Mouse (Mus musculus): Measurements from ENCODE around the gene Ocm. TPM values are rescaled to one million over a fixed set of nuclear protein-coding genes. Genes with fewer than 3 reads are reported as not detected.

The Ocm gene
- total and polyA plus RNA-seq, 3 experiments = not detected

GRCm38 (mm10) chr5:144047324-144047723 is 20.9 kb upstream of the Ocm start:
- TF ChIP-seq CTCF (IDR thresholded peaks at IDR 0.05 in 2 of 3, conservative IDR thresholded peaks at IDR 0.05 in 1 of 3; ENCODE audit: control insufficient read depth in 1 of 3, insufficient read depth in 1 of 3, low read depth in 2 of 3, low read length in 3 of 3, poor library complexity in 1 of 3, severe bottlenecking in 1 of 3) (no peak), RAD21 (IDR thresholded peaks at IDR 0.05; ENCODE audit: low read depth, low read length) (no peak), POLR2A (IDR thresholded peaks at IDR 0.05; ENCODE audit: control insufficient read depth in 1 of 2, insufficient read depth in 1 of 2, low read depth in 1 of 2, low read length in 2 of 2, poor library complexity in 1 of 2) (no peak), ZKSCAN1 (IDR thresholded peaks at IDR 0.05; ENCODE audit: low read depth, low read length) (no peak)
- no peaks in the 10 kb centered on the region for H3K27me3 ChIP-seq (ENCODE audit: control insufficient read depth in 1 of 2, insufficient read depth in 2 of 2, low read length in 2 of 2)
- H3K4me1 ChIP-seq (ENCODE audit: control insufficient read depth in 1 of 2, insufficient read depth in 2 of 2, low read length in 2 of 2) = no peaks in the 10 kb centered on the region
- DNase-seq (ENCODE audit: low read depth, low spot score) = no peak
- no peak overlapping the region for H3K9ac ChIP-seq (ENCODE audit: control insufficient read depth, low read depth, low read length, poor library complexity, severe bottlenecking)
- no peaks in the 10 kb centered on the region for H3K79me2 ChIP-seq (ENCODE audit: control insufficient read depth, insufficient read depth, low read length, poor library complexity)
- H3K27ac ChIP-seq (ENCODE audit: control insufficient read depth, low read depth, low read length) = no peak overlapping the region
- H3K36me3 ChIP-seq (ENCODE audit: control insufficient read depth in 1 of 2, insufficient read depth in 2 of 2, low read length in 2 of 2) = no peaks in the 10 kb centered on the region
- H3K4me3 ChIP-seq (ENCODE audit: control insufficient read depth in 1 of 2, insufficient read depth in 1 of 2, low read depth in 2 of 2, low read length in 2 of 2) = no peak overlapping the region
- H3K9me3 ChIP-seq (replicated peaks; ENCODE audit: insufficient read depth, low read length) = no peaks in the 10 kb centered on the region

- no peak overlapping the region for H3K4me3 ChIP-seq (ENCODE audit: control insufficient read depth in 1 of 2, insufficient read depth in 1 of 2, low read depth in 2 of 2, low read length in 2 of 2)
- no peak for DNase-seq (ENCODE audit: low read depth, low spot score)
These were observed 16.7 kb upstream of the Ocm start for GRCm38 (mm10) chr5:144043166-144043565.

GRCm38 (mm10) chr5:144040720-144041364 is 14.4 kb upstream of the Ocm start:
- Histone ChIP-seq H3K27me3 (ENCODE audit: control insufficient read depth in 1 of 2, insufficient read depth in 2 of 2, low read length in 2 of 2) (no peaks in the 10 kb centered on the region), H3K4me3 (ENCODE audit: control insufficient read depth in 1 of 2, insufficient read depth in 1 of 2, low read depth in 2 of 2, low read length in 2 of 2) (0 out of 4 replicates have a peak overlapping the region, but pooled peaks of 1 of the 2 experiments have one; percentile 5)
- TF ChIP-seq MAZ (IDR thresholded peaks at IDR 0.05; ENCODE audit: low read depth, low read length) = no peak
- no peak for TF ChIP-seq ETS1 (IDR thresholded peaks at IDR 0.05; ENCODE audit: low read depth, low read length)
- no peak for TF ChIP-seq NELFE (IDR thresholded peaks at IDR 0.05; ENCODE audit: low read depth, low read length)
- no peak for TF ChIP-seq USF2 (IDR thresholded peaks at IDR 0.05; ENCODE audit: borderline replicate concordance in 1 of 2, insufficient read depth in 1 of 2, low read depth in 1 of 2, low read length in 2 of 2)
- no peak for TF ChIP-seq GABPA (IDR thresholded peaks at IDR 0.05; ENCODE audit: low read depth, low read length)
- no peak for TF ChIP-seq HCFC1 (IDR thresholded peaks at IDR 0.05; ENCODE audit: low read depth, low read length)
- no peak for TF ChIP-seq UBTF (IDR thresholded peaks at IDR 0.05; ENCODE audit: borderline replicate concordance, insufficient read depth, low read depth, low read length)
- no peak for TF ChIP-seq MAX (IDR thresholded peaks at IDR 0.05; ENCODE audit: low read length)
- no peak for TF ChIP-seq E2F4 (IDR thresholded peaks at IDR 0.05; ENCODE audit: borderline replicate concordance, low read depth, low read length)
- no peak for TF ChIP-seq POLR2AphosphoS5 (IDR thresholded peaks at IDR 0.05; ENCODE audit: borderline replicate concordance, low read depth, low read length)
- TF ChIP-seq NRF1 (IDR thresholded peaks at IDR 0.05; ENCODE audit: insufficient read depth, low read depth, low read length, poor library complexity, severe bottlenecking) = no peak
- no peak for TF ChIP-seq USF1 (IDR thresholded peaks at IDR 0.05; ENCODE audit: low read depth, low read length)
- no peak for TF ChIP-seq CHD1 (IDR thresholded peaks at IDR 0.05; ENCODE audit: low read depth, low read length)
- TF ChIP-seq MAFK (IDR thresholded peaks at IDR 0.05; ENCODE audit: borderline replicate concordance, low read depth, low read length) = no peak
- TF ChIP-seq CHD2 (IDR thresholded peaks at IDR 0.05; ENCODE audit: low read length) = no peak
- TF ChIP-seq TAL1 (IDR thresholded peaks at IDR 0.05; ENCODE audit: low read length) = no peak

More at GRCm38 (mm10) chr5:144043166-144043565, 16.7 kb upstream of the Ocm start:
- no peaks in the 10 kb centered on the region for H3K79me2 ChIP-seq (ENCODE audit: control insufficient read depth, insufficient read depth, low read length, poor library complexity)
- H3K9me3 ChIP-seq (replicated peaks; ENCODE audit: insufficient read depth, low read length) = no peaks in the 10 kb centered on the region
- H3K27me3 ChIP-seq (ENCODE audit: control insufficient read depth in 1 of 2, insufficient read depth in 2 of 2, low read length in 2 of 2) = no peaks in the 10 kb centered on the region
- no peaks in the 10 kb centered on the region; a peak in 1 of 4 replicates for H3K36me3 ChIP-seq (ENCODE audit: control insufficient read depth in 1 of 2, insufficient read depth in 2 of 2, low read length in 2 of 2)
- H3K4me1 ChIP-seq (ENCODE audit: control insufficient read depth in 1 of 2, insufficient read depth in 2 of 2, low read length in 2 of 2) = peaks cover 0 to 3% of the 10 kb centered on the region in 2 experiments; a peak in 2 of 4 replicates
- H3K9ac ChIP-seq (ENCODE audit: control insufficient read depth, low read depth, low read length, poor library complexity, severe bottlenecking) = no peak overlapping the region
- H3K27ac ChIP-seq (ENCODE audit: control insufficient read depth, low read depth, low read length) = no peak overlapping the region
- TF ChIP-seq MAX (IDR thresholded peaks at IDR 0.05; ENCODE audit: low read length) (no peak), USF2 (IDR thresholded peaks at IDR 0.05; ENCODE audit: borderline replicate concordance in 1 of 2, insufficient read depth in 1 of 2, low read depth in 1 of 2, low read length in 2 of 2) (no peak), E2F4 (IDR thresholded peaks at IDR 0.05; ENCODE audit: borderline replicate concordance, low read depth, low read length) (no peak), KAT2A (conservative IDR thresholded peaks at IDR 0.05; ENCODE audit: low read depth, low read length) (no peak), ZC3H11A (IDR thresholded peaks at IDR 0.05; ENCODE audit: low read depth, low read length) (no peak), NELFE (IDR thresholded peaks at IDR 0.05; ENCODE audit: low read depth, low read length) (no peak), RAD21 (IDR thresholded peaks at IDR 0.05; ENCODE audit: low read depth, low read length) (no peak), MYC (IDR thresholded peaks at IDR 0.05; ENCODE audit: low read depth, low read length) (no peak), BHLHE40 (IDR thresholded peaks at IDR 0.05; ENCODE audit: borderline replicate concordance, low read depth, low read length) (no peak), MAZ (IDR thresholded peaks at IDR 0.05; ENCODE audit: low read depth, low read length) (no peak), CHD2 (IDR thresholded peaks at IDR 0.05; ENCODE audit: low read length) (no peak), MAFK (IDR thresholded peaks at IDR 0.05; ENCODE audit: borderline replicate concordance, low read depth, low read length) (no peak), GATA1 (IDR thresholded peaks at IDR 0.05; ENCODE audit: low read depth, low read length) (no peak), SMC3 (IDR thresholded peaks at IDR 0.05; ENCODE audit: low read depth, low read length) (no peak)

More at GRCm38 (mm10) chr5:144040720-144041364, 14.4 kb upstream of the Ocm start:
- H3K9me3 ChIP-seq (replicated peaks; ENCODE audit: insufficient read depth, low read length) = no peaks in the 10 kb centered on the region
- no peak overlapping the region for H3K9ac ChIP-seq (ENCODE audit: control insufficient read depth, low read depth, low read length, poor library complexity, severe bottlenecking)
- no peaks in the 10 kb centered on the region for H3K79me2 ChIP-seq (ENCODE audit: control insufficient read depth, insufficient read depth, low read length, poor library complexity)
- H3K27ac ChIP-seq (ENCODE audit: control insufficient read depth, low read depth, low read length) = no peak overlapping the region
- DNase-seq (ENCODE audit: low read depth, low spot score) = peak; percentile 82
- peaks cover 0 to 3% of the 10 kb centered on the region in 2 experiments; a peak in 2 of 4 replicates for H3K4me1 ChIP-seq (ENCODE audit: control insufficient read depth in 1 of 2, insufficient read depth in 2 of 2, low read length in 2 of 2)
- no peaks in the 10 kb centered on the region; a peak in 1 of 4 replicates for H3K36me3 ChIP-seq (ENCODE audit: control insufficient read depth in 1 of 2, insufficient read depth in 2 of 2, low read length in 2 of 2)

Measured in MEL (cell line).